Mouse (Mus musculus) cerebellum, adult 2 months (tissue): ENCODE measurements around the gene Olfr222.
"Not testable (repeated sequence)": the region's sequence is repeated elsewhere in the genome, so short reads cannot be mapped to it uniquely, and the experiment has no call there.

Experiments
- CTCF ChIP-seq: fragments of 200-500 bp; IDR thresholded peaks from 2 replicates; pipeline ENCODE4 v1.5.1; 2011; ENCODE audit warnings: low read depth, mild to moderate bottlenecking, control low read depth, low read length, moderate library complexity, borderline replicate concordance; ENCODE audit not compliant: insufficient read depth
- POLR2A ChIP-seq: fragments of 200-500 bp; IDR thresholded peaks from 2 replicates; pipeline ENCODE4 v1.6.1; 2011; ENCODE audit warnings: low read length, control low read depth, borderline replicate concordance; ENCODE audit not compliant: insufficient read depth

- TF ChIP-seq POLR2A, CTCF: not testable (repeated sequence)
These were observed at the start of gene Olfr222 for GRCm38 (mm10) chr11:59576135-59576534.
